Mouse (Mus musculus): ENCODE measurements around the gene Gm10031.

- TF ChIP-seq POLR2A (IDR thresholded peaks at IDR 0.05; ENCODE audit: control insufficient read depth, extremely low read depth, insufficient read depth, low read length, poor library complexity) (no peak), CTCF (IDR thresholded peaks at IDR 0.05; ENCODE audit: borderline replicate concordance, control insufficient read depth, extremely low read depth, insufficient read depth, low read length, poor library complexity) (no peak)
These were observed 35.3 kb downstream of the Gm10031 start for GRCm38 (mm10) chr1:156558950-156559640.

Data from thymus, adult 2 months (tissue).